Mouse (Mus musculus) natural killer cell, adult 2 months (primary cell): Measurements from ENCODE around the gene Galnt18.

ENCODE experiments used
- DNase-seq, 2 experiments: peaks; one replicate each; pipeline ENCODE4 v3.0.0; 2022; ENCODE audit warnings: low spot score in 2 of 2

The Galnt18 gene

GRCm38 (mm10) chr7:111771251-111771801, 8.5 kb downstream of the Galnt18 start:
- DNase-seq = no peak

- no peak for DNase-seq
Observed at GRCm38 (mm10) chr7:111770585-111770984, 9.2 kb downstream of the Galnt18 start.

- no peak for DNase-seq
Observed at GRCm38 (mm10) chr7:111766145-111766767, 13.5 kb downstream of the Galnt18 start.

- no peak for DNase-seq
Observed at GRCm38 (mm10) chr7:111762754-111763153, 17.0 kb downstream of the Galnt18 start.

GRCm38 (mm10) chr7:111748571-111749071, 31.2 kb downstream of the Galnt18 start:
- no peak for DNase-seq

GRCm38 (mm10) chr7:111744770-111745169, 35.0 kb downstream of the Galnt18 start:
- no peak for DNase-seq

- DNase-seq = no peak
Observed at GRCm38 (mm10) chr7:111741595-111741994, 38.2 kb downstream of the Galnt18 start.

GRCm38 (mm10) chr7:111740091-111740490, 39.7 kb downstream of the Galnt18 start:
- no peak for DNase-seq

GRCm38 (mm10) chr7:111739371-111739765, 40.4 kb downstream of the Galnt18 start:
- no peak for DNase-seq

GRCm38 (mm10) chr7:111738456-111739370, 41.1 kb downstream of the Galnt18 start:
- no peak for DNase-seq

- no peak for DNase-seq
Observed at GRCm38 (mm10) chr7:111737426-111737825, 42.4 kb downstream of the Galnt18 start.

- no peak for DNase-seq
Observed at GRCm38 (mm10) chr7:111736365-111736764, 43.4 kb downstream of the Galnt18 start.

GRCm38 (mm10) chr7:111730346-111731269, 49.2 kb downstream of the Galnt18 start:
- DNase-seq = no peak

GRCm38 (mm10) chr7:111726928-111727327, 52.8 kb downstream of the Galnt18 start:
- DNase-seq = no peak

- no peak for DNase-seq
Observed at GRCm38 (mm10) chr7:111724730-111725129, 55.0 kb downstream of the Galnt18 start.

GRCm38 (mm10) chr7:111724004-111724403, 55.8 kb downstream of the Galnt18 start:
- DNase-seq = no peak

GRCm38 (mm10) chr7:111721308-111721698, 58.5 kb downstream of the Galnt18 start:
- DNase-seq = no peak

GRCm38 (mm10) chr7:111720511-111721307, 59.1 kb downstream of the Galnt18 start:
- DNase-seq = no peak

GRCm38 (mm10) chr7:111718900-111719299, 60.9 kb downstream of the Galnt18 start:
- no peak for DNase-seq

- no peak for DNase-seq
Observed at GRCm38 (mm10) chr7:111714639-111715360, 65.0 kb downstream of the Galnt18 start.
